Mouse (Mus musculus) ovary, postnatal 14 days (tissue): ENCODE results near the gene Cnp.

ENCODE experiments used
- DNase-seq: peaks from one replicate; pipeline ENCODE4 v3.0.0; 2022; ENCODE audit warnings: low spot score

Cnp gene

DNA sequence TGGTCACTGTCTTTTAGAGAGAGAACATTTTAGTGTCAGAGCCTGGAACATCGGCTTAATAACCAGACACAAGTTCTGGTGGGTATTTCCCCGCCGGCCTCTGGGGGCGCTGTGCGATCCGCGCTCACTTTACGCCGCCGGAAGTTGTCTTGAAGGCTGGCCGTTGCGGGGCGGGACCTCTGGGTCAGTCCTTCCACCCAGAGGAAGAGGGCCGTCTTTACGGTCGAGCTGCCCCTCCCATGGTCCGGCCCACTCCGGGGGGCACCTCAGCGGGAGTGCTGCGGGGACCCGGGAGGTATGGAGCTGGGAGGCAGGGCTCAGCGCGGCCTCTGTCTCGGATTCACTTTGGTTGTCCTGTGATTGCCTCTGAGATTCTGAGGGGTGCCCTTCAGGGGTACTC is 48.0 kb downstream of the Cnp start:
- peak; percentile 90 for DNase-seq

DNA sequence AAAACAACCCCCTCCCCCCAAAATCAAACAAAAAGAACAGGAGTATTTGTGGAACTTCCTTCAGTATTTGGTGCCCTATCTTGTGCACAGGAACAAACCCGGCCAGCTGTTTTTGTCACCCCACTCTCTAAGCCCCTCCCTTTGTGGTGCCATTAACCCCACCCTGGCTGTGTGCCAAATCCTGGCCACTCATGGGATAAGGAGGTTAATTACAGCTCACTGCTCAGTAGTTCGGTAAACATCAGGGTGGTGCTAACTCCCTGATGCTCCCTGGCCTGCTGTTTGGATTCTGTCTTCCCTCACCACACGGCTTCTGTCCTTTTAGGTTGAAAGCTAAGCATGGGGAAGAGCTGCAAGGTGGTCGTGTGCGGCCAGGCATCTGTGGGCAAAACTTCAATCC is 49.2 kb downstream of the Cnp start:
- DNase-seq = no peak

DNA sequence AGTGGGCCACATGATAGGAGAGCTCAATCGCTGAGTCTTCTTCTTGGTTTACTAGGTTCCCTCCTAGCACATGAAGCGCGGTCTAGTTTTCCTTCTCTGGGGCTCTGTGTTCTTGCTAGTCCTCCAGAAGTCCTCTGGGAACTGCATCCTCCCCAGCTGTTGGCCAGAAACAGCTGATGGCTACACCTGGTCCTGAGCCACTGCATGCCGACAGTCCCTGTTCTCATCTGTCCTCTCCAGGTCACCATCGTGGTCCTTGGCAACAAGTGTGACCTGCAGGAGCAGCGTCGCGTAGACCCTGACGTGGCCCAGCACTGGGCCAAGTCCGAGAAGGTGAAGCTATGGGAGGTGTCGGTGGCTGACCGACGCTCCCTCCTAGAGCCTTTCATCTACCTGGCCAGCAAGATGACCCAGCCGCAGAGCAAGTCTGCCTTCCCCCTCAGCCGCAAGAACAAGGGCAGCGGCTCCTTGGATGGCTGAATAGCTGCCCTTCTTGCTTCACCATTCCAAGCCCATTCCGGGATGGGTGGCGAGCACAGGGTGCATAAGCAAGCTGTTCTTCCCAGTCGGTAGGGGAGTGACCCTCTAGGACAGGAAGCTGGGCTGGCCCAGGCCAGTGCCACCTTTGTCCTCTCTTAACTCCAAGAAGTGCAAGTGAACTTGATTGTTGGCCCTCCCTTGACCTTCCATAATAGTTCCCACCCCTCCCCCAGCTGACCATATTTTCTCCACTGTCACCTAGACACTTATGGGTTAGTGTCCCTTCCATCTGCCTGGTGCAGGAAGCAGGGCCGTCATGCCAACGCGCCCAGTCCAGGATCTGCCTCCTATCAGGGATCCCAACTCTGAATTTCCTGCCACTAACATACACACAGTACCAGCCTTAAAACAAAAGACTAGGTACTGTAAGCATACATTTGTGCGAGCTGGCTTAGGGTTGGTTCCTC is 51.3 kb downstream of the Cnp start:
- no peak for DNase-seq

DNA sequence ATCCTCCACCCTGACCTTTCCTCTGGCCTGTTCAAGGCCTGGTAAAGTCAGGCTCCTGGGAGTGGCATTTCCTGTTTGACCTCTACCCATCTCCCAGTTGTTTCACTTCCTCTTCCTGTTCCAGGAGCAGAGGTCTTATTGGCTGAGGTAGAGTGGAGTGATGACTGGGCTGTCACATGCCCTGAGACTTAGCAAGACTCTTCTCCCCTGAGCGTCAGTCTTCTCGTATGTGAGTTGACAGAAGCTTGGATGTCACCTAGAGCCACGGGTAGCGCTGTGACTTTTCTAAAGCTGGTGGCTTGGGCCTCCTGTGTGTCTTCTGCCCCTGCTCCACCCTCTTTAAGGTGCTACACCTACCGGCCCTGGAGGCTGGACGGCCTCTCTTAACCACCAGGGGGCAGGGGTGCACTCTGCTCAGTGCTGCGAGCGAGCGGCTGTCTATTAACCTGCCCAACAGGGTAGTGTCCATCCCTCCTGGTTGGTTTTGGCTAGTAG is 52.0 kb downstream of the Cnp start:
- DNase-seq = peak; percentile 66

DNA sequence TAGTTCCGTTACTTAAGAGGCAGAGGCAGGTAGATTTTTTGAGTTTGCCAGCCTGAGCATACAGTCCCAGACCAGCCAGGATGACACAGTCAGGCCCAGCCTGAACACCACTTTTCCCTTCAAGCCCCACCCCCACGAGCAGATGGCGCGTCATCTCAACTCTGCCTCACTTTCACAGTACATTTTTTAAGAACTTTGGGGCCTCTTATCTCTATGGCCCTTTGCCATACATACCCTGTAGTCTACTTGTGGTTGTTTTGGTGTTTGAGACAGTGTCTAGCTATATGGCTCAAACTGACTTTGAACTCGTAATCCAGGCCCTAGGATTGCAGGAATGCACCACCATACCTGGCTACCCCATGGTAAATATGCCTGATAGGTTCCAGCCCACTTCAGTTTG is 53.4 kb downstream of the Cnp start:
- DNase-seq = no peak

DNA sequence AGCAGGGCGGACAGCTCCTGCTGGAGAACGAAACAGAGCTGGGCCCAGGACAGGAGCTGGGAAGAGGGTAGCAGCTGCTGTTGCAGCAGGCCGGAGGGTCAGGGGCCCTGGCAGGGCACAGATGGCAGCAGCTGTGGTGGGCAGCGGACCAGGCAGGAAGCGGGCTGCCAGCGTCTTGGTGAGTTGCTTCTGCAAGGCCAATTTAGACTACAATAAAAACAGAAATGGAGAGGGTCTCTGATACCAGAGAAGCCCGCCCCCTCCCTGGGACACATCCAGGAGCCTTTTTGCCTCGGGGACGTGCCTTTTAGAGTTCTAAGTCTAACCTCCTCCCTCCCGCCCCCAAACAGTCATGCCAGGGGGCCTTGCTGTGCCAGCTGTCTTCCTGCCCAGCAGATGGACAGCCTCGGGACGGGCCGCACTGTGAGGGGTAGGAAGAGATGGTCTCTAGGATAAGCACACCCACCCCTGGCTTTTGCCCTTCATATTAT is 54.2 kb downstream of the Cnp start:
- no peak for DNase-seq

DNA sequence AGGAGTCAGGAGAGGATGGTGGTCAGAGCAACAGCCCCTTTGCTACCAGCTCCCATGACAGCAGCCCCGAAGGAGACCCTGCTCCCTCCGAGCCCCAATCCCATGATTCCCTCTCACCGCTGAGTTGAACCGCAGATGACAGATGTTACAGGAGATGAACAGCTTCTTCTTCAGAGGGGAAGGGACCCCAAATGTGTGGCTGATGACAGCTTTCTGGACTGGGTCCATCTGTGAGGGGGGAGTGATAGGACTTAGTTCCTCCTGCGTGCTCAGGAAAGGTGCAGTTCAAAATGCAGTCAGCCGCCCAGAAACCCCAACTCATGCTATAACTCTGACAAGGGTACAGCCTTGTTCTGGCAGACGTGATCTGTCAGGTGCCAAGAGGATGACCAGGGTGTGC is 59.8 kb downstream of the Cnp start:
- DNase-seq = no peak

DNA sequence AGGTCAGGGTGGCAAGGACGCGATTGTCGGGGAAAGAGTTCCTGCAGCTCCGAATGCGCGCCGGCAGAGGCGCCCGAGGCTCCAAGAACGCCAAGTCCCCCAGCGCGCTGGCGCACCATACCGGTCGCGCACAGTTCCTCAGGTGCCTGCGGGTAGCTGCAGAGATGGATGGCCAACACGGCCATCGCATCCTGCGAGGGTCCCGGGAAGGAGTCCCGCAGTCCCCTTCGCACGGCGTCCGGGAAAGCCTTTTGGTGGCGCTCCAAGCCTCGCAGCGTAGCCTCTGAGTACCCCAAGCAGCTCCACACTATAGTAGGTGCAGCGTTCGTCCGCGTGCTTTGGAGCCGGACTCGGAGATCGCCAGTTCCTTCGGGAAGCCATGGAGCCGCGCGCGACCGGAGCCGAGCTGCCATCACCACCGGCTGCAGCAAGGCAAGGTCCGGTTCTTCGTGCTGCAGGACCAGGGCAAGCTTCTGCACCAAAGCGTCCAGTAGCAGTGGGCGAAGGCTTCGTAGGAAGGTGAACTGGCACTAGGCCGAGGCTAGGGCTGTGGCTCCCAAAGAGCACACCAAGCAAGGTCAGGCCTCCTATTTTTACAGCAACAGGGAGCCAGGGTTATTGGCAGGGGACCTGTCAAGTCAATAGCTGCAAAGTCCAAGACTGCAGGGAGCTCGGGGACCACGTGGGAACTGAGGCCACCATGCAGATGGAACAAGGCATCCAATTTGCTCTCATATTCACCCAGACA is 65.6 kb downstream of the Cnp start:
- peak; percentile 30 for DNase-seq
